Comparison of ENCODE assay signal across 8 mouse cellular contexts in the genomic region with DNA sequence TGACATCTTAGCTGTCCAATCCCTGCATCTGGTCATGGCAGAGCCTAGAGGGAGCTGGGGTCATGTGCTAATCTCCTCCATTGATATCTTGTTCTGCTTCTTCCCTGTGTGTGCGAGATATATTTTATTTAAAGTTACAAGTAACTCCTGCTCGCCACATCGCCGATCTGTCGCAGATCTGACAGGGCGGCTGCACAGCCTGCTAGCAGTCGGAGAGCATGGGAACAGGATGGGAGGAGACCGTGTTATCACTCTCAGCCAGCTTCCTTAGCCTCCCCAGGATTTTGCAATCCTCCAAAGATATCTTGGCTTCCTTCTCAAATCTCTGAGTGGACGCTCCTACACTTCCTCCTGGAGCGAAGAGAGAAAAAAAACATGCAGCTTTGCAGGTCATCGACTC. TPM values are rescaled to one million over a fixed set of nuclear protein-coding genes. Genes with fewer than 3 reads are reported as not detected.
DNase-seq lines count a peak whose midpoint lies in the region; ATAC-seq lines count a peak whose summit lies in the region.

No protein-coding gene starts in this region.

- no peaks in the 10 kb centered on the region for H3K36me3 ChIP-seq in liver, embryonic 13.5 days
- H3K36me3 ChIP-seq in forebrain, embryonic 10.5 days (replicated peaks), result no peaks in the 10 kb centered on the region

- peak; percentile 69 for ATAC-seq in liver, embryonic 13.5 days (ENCODE audit: low read depth)
- ATAC-seq in monocyte, adult 5-6 weeks (replicated peaks; ENCODE audit: insufficient number of reproducible peaks, low FRiP score, low TSS enrichment, poor library complexity, severe bottlenecking), result no peak

- H3K9me3 ChIP-seq in liver, embryonic 13.5 days (replicated peaks), result no peaks in the 10 kb centered on the region
- no peaks in the 10 kb centered on the region for H3K9me3 ChIP-seq in forebrain, embryonic 10.5 days

- no peak overlapping the region for H3K4me3 ChIP-seq in liver, embryonic 13.5 days (replicated peaks)
- no peak overlapping the region for H3K4me3 ChIP-seq in forebrain, embryonic 10.5 days

- 0 out of 2 replicates have a peak, but pooled peaks cover 7% of the 10 kb centered on the region for H3K4me1 ChIP-seq in liver, embryonic 13.5 days (replicated peaks)
- no peaks in the 10 kb centered on the region for H3K4me1 ChIP-seq in forebrain, embryonic 10.5 days

- no peak overlapping the region for H3K4me2 ChIP-seq in liver, embryonic 13.5 days

- WGBS in liver, embryonic 13.5 days (ENCODE audit: insufficient replicate concordance), result 8% methylated on average over 11 of the region's 11 CpGs
- 86% methylated on average over 11 of the region's 11 CpGs for WGBS in forebrain, embryonic 10.5 days

- H3K27me3 ChIP-seq in liver, embryonic 13.5 days, result no peaks in the 10 kb centered on the region
- H3K27me3 ChIP-seq in forebrain, embryonic 10.5 days (ENCODE audit: poor library complexity, severe bottlenecking), result no peaks in the 10 kb centered on the region

- peak; percentile 32 for DNase-seq in testis, postnatal 14 days (ENCODE audit: low spot score)
- DNase-seq in testis, postnatal 10 days (ENCODE audit: low spot score), result no peak
- peak; percentile 51 to 64 for DNase-seq in heart, postnatal 14 days
- peak; percentile 1 for DNase-seq in liver, embryonic 13.5 days
- no peak for DNase-seq in embryo, embryonic 11 days
- DNase-seq in layer of hippocampus, adult 11-12 months (ENCODE audit: low spot score), result no peak
- DNase-seq in forebrain, embryonic 10.5 days (ENCODE audit: extremely low spot score, low spot score), result no peak

- intact Hi-C loops in heart, postnatal 14 days (cut with DNase I), result loop anchor here (2.0 to 10.0 kb wide), 2 partner anchors 98 to 666 kb away; no protein-coding TSS in a partner anchor

- H3K9ac ChIP-seq in liver, embryonic 13.5 days, result no peak overlapping the region

- 0 out of 2 replicates have a peak overlapping the region, but pooled peaks have one; percentile 43 for H3K27ac ChIP-seq in liver, embryonic 13.5 days
- no peak overlapping the region for H3K27ac ChIP-seq in forebrain, embryonic 10.5 days

RNA-seq across cellular contexts. Expression of a gene that starts 17.3 kb away (rescaled TPM):
- total RNA-seq in heart, postnatal 14 days (2021), result under 1 TPM; 0.12 to 0.37 TPM
- polyA plus RNA-seq in liver, embryonic 13.5 days (2015; fragmentation: Nextera tagmentation; extraction: Ambion mirVana), result 0.59 and 0.66 TPM in 2 replicates
- total RNA-seq in monocyte, adult 5-6 weeks (2017), result 2.6 to 6.4 TPM (median 2.7 TPM) in 3 replicates
- 0.11 and 0.26 TPM in 2 replicates for polyA plus RNA-seq in forebrain, embryonic 10.5 days (2016; fragmentation: Nextera tagmentation; extraction: Ambion mirVana)

Comparison
In these comparisons a context has a peak if more than half of its experiments do, and no peak if none do; other contexts are left out.
1. DNase-seq: peak in testis, postnatal 14 days (single experiment), heart, postnatal 14 days (2 of 2) and liver, embryonic 13.5 days (single experiment); none in testis, postnatal 10 days (single experiment), embryo, embryonic 11 days (single experiment), layer of hippocampus, adult 11-12 months (single experiment) and forebrain, embryonic 10.5 days (single experiment).